Mouse (Mus musculus): ENCODE results near the gene Ptpro. TPM values are rescaled to one million over a fixed set of nuclear protein-coding genes. Genes with fewer than 3 reads are reported as not detected.

Ptpro gene
- polyA plus RNA-seq, 1 experiment from 2014 or later, result not detected

GRCm38 (mm10) chr6:137331826-137332225 lies 79.7 kb downstream of the Ptpro start:
- POLR2A ChIA-PET, result no interaction called here
- CTCF ChIA-PET, result no interaction called here

GRCm38 (mm10) chr6:137339071-137339470 lies 87.0 kb downstream of the Ptpro start:
- no peak for TF ChIP-seq CTCF (IDR thresholded peaks at IDR 0.05)
- ATAC-seq, result no peak
- peaks cover 12% of the 10 kb centered on the region for H3K27me3 ChIP-seq
- in situ Hi-C loops (cut with MboI; ENCODE audit: low pct_unique_long_range_greater_than_20kb), result no loop called here
- no peak for DNase-seq (ENCODE audit: low read depth, low spot score)
- POLR2A ChIA-PET, result no interaction called here
- CTCF ChIA-PET, result no interaction called here

More at GRCm38 (mm10) chr6:137331826-137332225, 79.7 kb downstream of the Ptpro start:
- in situ Hi-C loops (cut with MboI; ENCODE audit: low pct_unique_long_range_greater_than_20kb), result no loop called here
- no peaks in the 10 kb centered on the region for H3K27me3 ChIP-seq
- TF ChIP-seq CTCF (IDR thresholded peaks at IDR 0.05), result no peak
- DNase-seq (ENCODE audit: low read depth, low spot score) (peak; percentile 25), ATAC-seq (peak; percentile 83)

- CTCF ChIA-PET, result no interaction called here
- DNase-seq (ENCODE audit: low read depth, low spot score) (no peak), ATAC-seq (no peak)
- TF ChIP-seq CTCF (IDR thresholded peaks at IDR 0.05), result no peak
- in situ Hi-C loops (cut with MboI; ENCODE audit: low pct_unique_long_range_greater_than_20kb), result no loop called here
- H3K27me3 ChIP-seq, result peaks cover 12% of the 10 kb centered on the region
- POLR2A ChIA-PET, result no interaction called here
Observed at GRCm38 (mm10) chr6:137343688-137344441, 91.7 kb downstream of the Ptpro start.

GRCm38 (mm10) chr6:137360166-137360565 lies 108.0 kb downstream of the Ptpro start:
- no peak for TF ChIP-seq CTCF (IDR thresholded peaks at IDR 0.05)

GRCm38 (mm10) chr6:137362216-137362615 lies 110.1 kb downstream of the Ptpro start:
- DNase-seq (ENCODE audit: low read depth, low spot score) (no peak), ATAC-seq (no peak)
- in situ Hi-C loops (cut with MboI; ENCODE audit: low pct_unique_long_range_greater_than_20kb), result no loop called here
- POLR2A ChIA-PET, result interaction anchor here (0.6 kb wide), 1 partner anchor 21 kb away, joined by 3 read pairs; no protein-coding TSS in a partner anchor
- no peak for TF ChIP-seq CTCF (IDR thresholded peaks at IDR 0.05)
- H3K27me3 ChIP-seq, result no peaks in the 10 kb centered on the region
- CTCF ChIA-PET, result no interaction called here

More at GRCm38 (mm10) chr6:137360166-137360565, 108.0 kb downstream of the Ptpro start:
- no peak for DNase-seq (ENCODE audit: low read depth, low spot score)
- ATAC-seq, result no peak
- H3K27me3 ChIP-seq, result peaks cover 3% of the 10 kb centered on the region
- CTCF ChIA-PET, result interaction anchor here (1.1 kb wide), 1 partner anchor 10 kb away, joined by 7 read pairs; no protein-coding TSS in a partner anchor
- in situ Hi-C loops (cut with MboI; ENCODE audit: low pct_unique_long_range_greater_than_20kb), result no loop called here
- POLR2A ChIA-PET, result interaction anchor here (0.5 kb wide), 1 partner anchor 217 kb away, joined by 4 read pairs; no protein-coding TSS in a partner anchor

GRCm38 (mm10) chr6:137364681-137365080 lies 112.6 kb downstream of the Ptpro start:
- DNase-seq (ENCODE audit: low read depth, low spot score) (no peak), ATAC-seq (no peak)
- no peak for TF ChIP-seq CTCF (IDR thresholded peaks at IDR 0.05)
- no peaks in the 10 kb centered on the region for H3K27me3 ChIP-seq
- ChIA-PET POLR2A (no interaction called here), CTCF (no interaction called here)
- in situ Hi-C loops (cut with MboI; ENCODE audit: low pct_unique_long_range_greater_than_20kb), result no loop called here

GRCm38 (mm10) chr6:137365637-137366036 lies 113.5 kb downstream of the Ptpro start:
- no peaks in the 10 kb centered on the region for H3K27me3 ChIP-seq
- no peak for ATAC-seq
- in situ Hi-C loops (cut with MboI; ENCODE audit: low pct_unique_long_range_greater_than_20kb), result no loop called here
- peak; percentile 26 for TF ChIP-seq CTCF (IDR thresholded peaks at IDR 0.05)
- CTCF ChIA-PET, result no interaction called here
- POLR2A ChIA-PET, result no interaction called here
- no peak for DNase-seq (ENCODE audit: low read depth, low spot score)

DNA sequence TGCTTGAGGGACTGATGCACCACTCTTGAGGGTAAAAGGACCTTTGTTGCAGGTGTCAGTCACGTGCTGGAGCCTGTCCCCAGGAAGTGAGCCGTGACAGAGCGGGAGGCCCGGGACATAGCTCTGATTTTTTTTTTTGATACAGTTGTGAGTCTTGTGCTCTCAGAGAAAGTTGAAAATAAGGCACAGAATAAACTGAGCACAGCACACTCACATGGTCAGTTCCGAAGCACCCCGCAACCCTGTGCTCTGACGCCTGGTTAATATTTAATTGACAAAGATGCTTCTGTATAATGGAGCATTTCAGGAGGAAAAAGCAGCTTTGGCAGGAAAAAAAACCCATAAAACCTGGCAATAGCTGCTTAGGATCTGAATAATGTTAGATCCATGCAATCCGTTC lies 118.6 kb downstream of the Ptpro start:
- ChIA-PET CTCF (interaction anchor here (1.5 to 1.6 kb wide), 2 partner anchors 10 kb away, joined by 5 to 7 read pairs; no protein-coding TSS in a partner anchor), POLR2A (interaction anchor here (0.6 kb wide), 2 partner anchors 175 to 1892 kb away, joined by 3 to 4 read pairs; no protein-coding TSS in a partner anchor)
- DNase-seq (ENCODE audit: low read depth, low spot score), result no peak
- no peaks in the 10 kb centered on the region for H3K27me3 ChIP-seq
- peak; percentile 54 for ATAC-seq
- no peak for TF ChIP-seq CTCF (IDR thresholded peaks at IDR 0.05)
- in situ Hi-C loops (cut with MboI; ENCODE audit: low pct_unique_long_range_greater_than_20kb), result no loop called here

GRCm38 (mm10) chr6:137371455-137371854 lies 119.3 kb downstream of the Ptpro start:
- ATAC-seq, result no peak

DNA sequence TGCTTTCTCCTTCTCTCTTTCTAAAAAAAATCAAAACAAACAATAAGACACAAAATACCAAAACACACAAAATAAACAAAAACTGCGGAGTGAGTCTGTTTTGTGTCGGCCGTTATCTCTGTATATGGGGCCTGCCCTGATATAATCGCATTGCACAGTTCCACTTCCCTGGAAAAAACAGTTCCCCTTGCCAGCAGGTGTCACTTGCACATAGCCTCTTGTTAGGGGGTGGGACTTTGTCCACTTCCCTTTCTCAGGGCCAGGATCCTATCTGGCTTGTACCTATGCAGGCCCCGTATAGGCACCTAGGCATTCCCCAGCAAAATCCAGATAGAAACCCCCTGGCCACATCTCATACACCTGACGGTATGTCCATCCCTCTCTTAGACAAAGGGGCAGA lies 121.8 kb downstream of the Ptpro start:
- no peak for TF ChIP-seq CTCF (IDR thresholded peaks at IDR 0.05)
- in situ Hi-C loops (cut with MboI; ENCODE audit: low pct_unique_long_range_greater_than_20kb), result no loop called here
- peaks cover 5% of the 10 kb centered on the region for H3K27me3 ChIP-seq
- ChIA-PET CTCF (no interaction called here), POLR2A (no interaction called here)
- DNase-seq (ENCODE audit: low read depth, low spot score), result no peak
- no peak for ATAC-seq

More at GRCm38 (mm10) chr6:137371455-137371854, 119.3 kb downstream of the Ptpro start:
- ChIA-PET POLR2A (interaction anchor here (0.6 kb wide), 1 partner anchor 176 kb away, joined by 3 read pairs; no protein-coding TSS in a partner anchor), CTCF (interaction anchor here (1.6 kb wide), 1 partner anchor 9 kb away, joined by 5 read pairs; no protein-coding TSS in a partner anchor)
- TF ChIP-seq CTCF (IDR thresholded peaks at IDR 0.05), result no peak
- no peak for DNase-seq (ENCODE audit: low read depth, low spot score)
- peaks cover 3% of the 10 kb centered on the region for H3K27me3 ChIP-seq
- in situ Hi-C loops (cut with MboI; ENCODE audit: low pct_unique_long_range_greater_than_20kb), result no loop called here

DNA sequence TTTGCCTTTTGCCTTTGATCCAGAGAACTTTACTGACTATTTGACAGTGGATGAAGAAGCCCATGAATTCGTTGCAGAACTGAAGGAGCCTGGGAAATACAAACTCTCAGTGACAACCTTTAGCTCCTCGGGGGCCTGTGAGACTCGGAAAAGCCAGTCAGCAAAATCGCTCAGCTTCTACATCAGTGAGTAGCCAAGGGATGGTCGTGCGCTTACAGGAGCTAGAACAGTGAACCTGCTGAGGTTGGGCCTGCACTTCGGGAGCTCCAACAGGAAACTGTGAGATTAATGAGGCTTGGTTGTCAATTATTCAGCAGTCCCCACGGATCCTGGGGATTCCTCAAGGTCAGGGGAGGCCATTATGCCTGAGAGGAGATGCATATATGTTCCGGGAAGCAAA lies 130.4 kb downstream of the Ptpro start:
- no peak for TF ChIP-seq CTCF (IDR thresholded peaks at IDR 0.05)
- ChIA-PET POLR2A (no interaction called here), CTCF (no interaction called here)
- peaks cover 3% of the 10 kb centered on the region for H3K27me3 ChIP-seq
- in situ Hi-C loops (cut with MboI; ENCODE audit: low pct_unique_long_range_greater_than_20kb), result loop anchor here (25.0 kb wide), 1 partner anchor 295 kb away; no protein-coding TSS in a partner anchor
- no peak for ATAC-seq
- DNase-seq (ENCODE audit: low read depth, low spot score), result no peak

Measured in Patski (cell line).